Mouse (Mus musculus) heart, embryonic 10.5 days (tissue): Measurements from ENCODE around the gene Wdr5. TPM values are rescaled to one million over a fixed set of nuclear protein-coding genes. Genes with fewer than 3 reads are reported as not detected.
"Not testable (repeated sequence)": the region's sequence is repeated elsewhere in the genome, so short reads cannot be mapped to it uniquely, and the experiment has no call there.

Source experiments
- DNase-seq: peaks from one replicate; pipeline ENCODE4 v3.0.0-alpha.2; 2017; ENCODE audit warnings: low spot score
- H3K27ac ChIP-seq: fragments of 300-500 bp; sonication (generic); 2 replicates; pipeline ENCODE4 v1.5.1; 2016; ENCODE audit warnings: mild to moderate bottlenecking
- H3K27me3 ChIP-seq: fragments of 300-500 bp; sonication (generic); 2 replicates; pipeline ENCODE4 v1.6.1; 2016; ENCODE audit warnings: mild to moderate bottlenecking; ENCODE audit not compliant: poor library complexity, insufficient read depth, severe bottlenecking
- H3K36me3 ChIP-seq: fragments of 300-500 bp; sonication (generic); 2 replicates; pipeline ENCODE4 v1.6.1; 2016; ENCODE audit warnings: mild to moderate bottlenecking, moderate library complexity
- H3K4me1 ChIP-seq: fragments of 300-500 bp; sonication (generic); 2 replicates; pipeline ENCODE4 v1.6.1; 2016; ENCODE audit warnings: mild to moderate bottlenecking
- H3K4me3 ChIP-seq: fragments of 300-500 bp; sonication (generic); 2 replicates; pipeline ENCODE4 v1.5.1; 2016; ENCODE audit warnings: mild to moderate bottlenecking, moderate library complexity
- H3K9me3 ChIP-seq: fragments of 300-500 bp; sonication (generic); 2 replicates; pipeline ENCODE4 v1.6.1; 2016; ENCODE audit warnings: mild to moderate bottlenecking, moderate library complexity
- WGBS: fragments of 180-500 bp; shearing (Covaris S2); methylation state at CpG from one replicate; pipeline ENCODE4 v1.1.7; 2016; 5-methylcytosine and 5-hydroxymethylcytosine counted together
- polyA plus RNA-seq: library from polyadenylated mRNA; unstranded; fragments of >200 nt; fragmentation: Nextera tagmentation; extraction: Ambion mirVana; gene quantifications from 2 replicates; pipeline ENCODE4 v1.2.1, GENCODE M21; 2016

The Wdr5 gene
- polyA plus RNA-seq, 1 experiment from 2014 or later = 57.8 TPM

- not testable (repeated sequence) for H3K4me3 ChIP-seq, H3K36me3 ChIP-seq, H3K9me3 ChIP-seq, H3K27ac ChIP-seq, H3K27me3 ChIP-seq, DNase-seq
- 75% methylated on average over 3 of the region's 3 CpGs for WGBS
- peaks cover 11% of the 10 kb centered on the region; the same call in 1 of the 2 replicates for H3K4me1 ChIP-seq
Observed at GRCm38 (mm10) chr2:27545517-27545916, 30.6 kb downstream of the Wdr5 start.

GRCm38 (mm10) chr2:27546041-27546440 lies 31.1 kb downstream of the Wdr5 start:
- 90% methylated on average over 8 of the region's 8 CpGs for WGBS
- H3K4me1 ChIP-seq, H3K9me3 ChIP-seq, H3K27me3 ChIP-seq, H3K36me3 ChIP-seq, DNase-seq, H3K4me3 ChIP-seq, H3K27ac ChIP-seq: not testable (repeated sequence)

GRCm38 (mm10) chr2:27547326-27547725 lies 32.4 kb downstream of the Wdr5 start:
- 53% methylated on average over 1 of the region's 1 CpGs for WGBS
- Histone ChIP-seq H3K4me1 (no peaks in the 10 kb centered on the region), H3K36me3 (no peaks in the 10 kb centered on the region), H3K27ac (no peak overlapping the region), H3K4me3 (no peak overlapping the region), H3K9me3 (no peaks in the 10 kb centered on the region), H3K27me3 (no peaks in the 10 kb centered on the region)
- no peak for DNase-seq

GRCm38 (mm10) chr2:27547986-27548385 lies 33.0 kb downstream of the Wdr5 start:
- Histone ChIP-seq H3K27ac (no peak overlapping the region), H3K27me3 (0 out of 2 replicates have a peak, but pooled peaks cover 2% of the 10 kb centered on the region), H3K36me3 (no peaks in the 10 kb centered on the region), H3K9me3 (no peaks in the 10 kb centered on the region), H3K4me3 (no peak overlapping the region), H3K4me1 (0 out of 2 replicates have a peak, but pooled peaks cover 3% of the 10 kb centered on the region)
- WGBS = 86% methylated on average over 2 of the region's 2 CpGs
- DNase-seq = no peak

GRCm38 (mm10) chr2:27548664-27549369 lies 33.9 kb downstream of the Wdr5 start:
- no peak overlapping the region for H3K27ac ChIP-seq
- no peak overlapping the region for H3K4me3 ChIP-seq
- DNase-seq = no peak
- 90% methylated on average over 1 of the region's 1 CpGs for WGBS
- no peaks in the 10 kb centered on the region for H3K36me3 ChIP-seq
- H3K27me3 ChIP-seq = 0 out of 2 replicates have a peak, but pooled peaks cover 7% of the 10 kb centered on the region
- H3K4me1 ChIP-seq = 0 out of 2 replicates have a peak, but pooled peaks cover 7% of the 10 kb centered on the region
- no peaks in the 10 kb centered on the region for H3K9me3 ChIP-seq

- H3K9me3 ChIP-seq = no peaks in the 10 kb centered on the region
- H3K27ac ChIP-seq = no peak overlapping the region
- H3K4me1 ChIP-seq = peaks cover 21% of the 10 kb centered on the region
- no peaks in the 10 kb centered on the region for H3K36me3 ChIP-seq
- peaks cover 39% of the 10 kb centered on the region for H3K27me3 ChIP-seq
- DNase-seq = no peak
- H3K4me3 ChIP-seq = no peak overlapping the region
- 20% methylated on average over 7 of the region's 7 CpGs for WGBS
Observed at GRCm38 (mm10) chr2:27552620-27553287, 37.8 kb downstream of the Wdr5 start.

- peaks cover 39% of the 10 kb centered on the region for H3K27me3 ChIP-seq
- H3K4me1 ChIP-seq = peaks cover 21% of the 10 kb centered on the region
- H3K4me3 ChIP-seq = no peak overlapping the region
- WGBS = 67% methylated on average over 9 of the region's 9 CpGs
- H3K36me3 ChIP-seq = no peaks in the 10 kb centered on the region
- H3K9me3 ChIP-seq = no peaks in the 10 kb centered on the region
- DNase-seq = no peak
- peak overlapping the region; percentile 10; the same call in 1 of the 2 replicates for H3K27ac ChIP-seq
Observed at GRCm38 (mm10) chr2:27554308-27554707, 39.4 kb downstream of the Wdr5 start.

- WGBS = 74% methylated on average over 6 of the region's 6 CpGs
- H3K27ac ChIP-seq = no peak overlapping the region
- peaks cover 60% of the 10 kb centered on the region for H3K27me3 ChIP-seq
- no peak overlapping the region for H3K4me3 ChIP-seq
- no peak for DNase-seq
- H3K36me3 ChIP-seq = no peaks in the 10 kb centered on the region
- H3K9me3 ChIP-seq = no peaks in the 10 kb centered on the region
- H3K4me1 ChIP-seq = peaks cover 32% of the 10 kb centered on the region
Observed at GRCm38 (mm10) chr2:27556921-27557320, 42.0 kb downstream of the Wdr5 start.

- peaks cover 72% of the 10 kb centered on the region for H3K27me3 ChIP-seq
- H3K4me3 ChIP-seq = no peak overlapping the region
- H3K27ac ChIP-seq = no peak overlapping the region
- H3K4me1 ChIP-seq = peaks cover 41% of the 10 kb centered on the region
- H3K9me3 ChIP-seq = no peaks in the 10 kb centered on the region
- WGBS = 79% methylated on average over 7 of the region's 7 CpGs
- H3K36me3 ChIP-seq = no peaks in the 10 kb centered on the region
- no peak for DNase-seq
Observed at GRCm38 (mm10) chr2:27560708-27561123, 45.8 kb downstream of the Wdr5 start.

- DNase-seq = no peak
- H3K4me1 ChIP-seq = peaks cover 43% of the 10 kb centered on the region
- no peaks in the 10 kb centered on the region for H3K36me3 ChIP-seq
- peaks cover 72% of the 10 kb centered on the region for H3K27me3 ChIP-seq
- H3K9me3 ChIP-seq = no peaks in the 10 kb centered on the region
- no peak overlapping the region for H3K4me3 ChIP-seq
- 64% methylated on average over 1 of the region's 1 CpGs for WGBS
- H3K27ac ChIP-seq = no peak overlapping the region
Observed at GRCm38 (mm10) chr2:27561159-27561558, 46.2 kb downstream of the Wdr5 start.

- peaks cover 72% of the 10 kb centered on the region for H3K27me3 ChIP-seq
- H3K4me1 ChIP-seq = peaks cover 45% of the 10 kb centered on the region
- DNase-seq = no peak
- H3K36me3 ChIP-seq = no peaks in the 10 kb centered on the region
- no peaks in the 10 kb centered on the region for H3K9me3 ChIP-seq
- no peak overlapping the region for H3K27ac ChIP-seq
- 95% methylated on average over 3 of the region's 3 CpGs for WGBS
- no peak overlapping the region for H3K4me3 ChIP-seq
Observed at GRCm38 (mm10) chr2:27561829-27562228, 46.9 kb downstream of the Wdr5 start.

GRCm38 (mm10) chr2:27563641-27564148 lies 48.7 kb downstream of the Wdr5 start:
- H3K36me3 ChIP-seq = no peaks in the 10 kb centered on the region
- DNase-seq = no peak
- H3K9me3 ChIP-seq = no peaks in the 10 kb centered on the region
- H3K27ac ChIP-seq = no peak overlapping the region
- H3K4me3 ChIP-seq = no peak overlapping the region
- 56% methylated on average over 9 of the region's 9 CpGs for WGBS
- peaks cover 48% of the 10 kb centered on the region for H3K4me1 ChIP-seq
- peaks cover 86% of the 10 kb centered on the region for H3K27me3 ChIP-seq

- Histone ChIP-seq H3K4me1 (peaks cover 52% of the 10 kb centered on the region), H3K36me3 (no peaks in the 10 kb centered on the region), H3K27me3 (peaks cover 91% of the 10 kb centered on the region), H3K9me3 (no peaks in the 10 kb centered on the region), H3K27ac (no peak overlapping the region), H3K4me3 (no peak overlapping the region)
- WGBS = 88% methylated on average over 4 of the region's 4 CpGs
- no peak for DNase-seq
Observed at GRCm38 (mm10) chr2:27564694-27565093, 49.7 kb downstream of the Wdr5 start.
